Mouse (Mus musculus): ENCODE measurements around the gene Il5.

GRCm38 (mm10) chr11:53733824-53734223 lies 13.2 kb downstream of the Il5 start:
- no peak for TF ChIP-seq CTCF (IDR thresholded peaks at IDR 0.05; ENCODE audit: control insufficient read depth, insufficient read depth, insufficient replicate concordance, low read depth, low read length)
- TF ChIP-seq POLR2A (IDR thresholded peaks at IDR 0.05; ENCODE audit: control insufficient read depth, low read depth, low read length): no peak

All from testis, adult 2 months (tissue).